Mouse (Mus musculus) G1E (cell line): Measurements from ENCODE around the gene Gnb1l. TPM values are rescaled to one million over a fixed set of nuclear protein-coding genes. Genes with fewer than 3 reads are reported as not detected.

Experiments used
- ATAC-seq: 2 replicates; pipeline ENCODE4 v1.8.0; 2016; ENCODE audit warnings: mild to moderate bottlenecking; ENCODE audit not compliant: insufficient number of reproducible peaks, poor library complexity, low FRiP score, severe bottlenecking; ENCODE audit errors: extremely low read depth
- DNase-seq: peaks from one replicate; pipeline ENCODE4 v3.0.0; 2012; ENCODE audit warnings: low spot score
- H3K27me3 ChIP-seq: 2 replicates; pipeline ENCODE4 v1.6.1; 2012; ENCODE audit warnings: mild to moderate bottlenecking, low read length, inconsistent platforms; ENCODE audit not compliant: insufficient read depth
- H3K36me3 ChIP-seq: replicated peaks from 2 replicates; pipeline ENCODE3; 2012; ENCODE audit warnings: mild to moderate bottlenecking, inconsistent platforms
- H3K4me1 ChIP-seq: 2 replicates; pipeline ENCODE4 v1.6.1; 2012; ENCODE audit warnings: low read depth, low read length, inconsistent platforms, mixed read lengths; ENCODE audit not compliant: insufficient read depth
- H3K4me3 ChIP-seq: 2 replicates; pipeline ENCODE4 v1.5.1; 2012; ENCODE audit warnings: low read depth, mild to moderate bottlenecking, inconsistent platforms, low read length, moderate library complexity, mixed read lengths
- H3K9me3 ChIP-seq: replicated peaks from 2 replicates; pipeline ENCODE4 v1.6.1; 2012; ENCODE audit warnings: inconsistent platforms
- CTCF ChIP-seq: IDR thresholded peaks from 2 replicates; pipeline ENCODE4 v1.5.1; 2012; ENCODE audit warnings: low read depth, low read length, inconsistent platforms, mixed read lengths
- GATA1 ChIP-seq: IDR thresholded peaks from 2 replicates; pipeline ENCODE4 v1.6.1; 2012; ENCODE audit warnings: borderline replicate concordance, low read length, inconsistent platforms, mixed read lengths
- GATA2 ChIP-seq: IDR thresholded peaks from 2 replicates; pipeline ENCODE4 v1.6.1; 2012; ENCODE audit warnings: low read depth, low read length, inconsistent platforms, borderline replicate concordance
- POLR2AphosphoS5 ChIP-seq: IDR thresholded peaks from 2 replicates; pipeline ENCODE4 v1.6.1; 2012; ENCODE audit warnings: low read depth, low read length, inconsistent platforms; ENCODE audit not compliant: insufficient replicate concordance
- TAL1 ChIP-seq: conservative IDR thresholded peaks from 2 replicates; pipeline ENCODE4 v1.6.1; 2012; ENCODE audit warnings: low read depth, low read length, inconsistent platforms, mixed read lengths
- polyA plus RNA-seq: library from polyadenylated mRNA; stranded (reverse); fragments of >175 nt; gene quantifications from 2 replicates; pipeline ENCODE4 v1.2.3, GENCODE M21; 2012
- total RNA-seq, 2 experiments: library from RNA; stranded (forward) in 1 of 2; stranded (reverse) in 1 of 2; fragments of 200-1000 nt in 1 of 2; fragments of >200 nt in 1 of 2; fragmentation: Nextera tagmentation in 1 of 2; gene quantifications; 2 replicates each; pipeline ENCODE4 v1.2.3; 2014 to 2017

The Gnb1l gene
- total and polyA plus RNA-seq, 3 experiments = 6.1 to 8.0 (median 7.9) TPM

- Histone ChIP-seq H3K4me3 (no peak overlapping the region), H3K36me3 (peaks cover 99% of the 10 kb centered on the region), H3K4me1 (peaks cover 12% of the 10 kb centered on the region), H3K27me3 (no peaks in the 10 kb centered on the region), H3K9me3 (no peaks in the 10 kb centered on the region)
- DNase-seq (no peak), ATAC-seq (no peak)
- TF ChIP-seq GATA2 = no peak
- no peak for TF ChIP-seq GATA1
- no peak for TF ChIP-seq TAL1
- no peak for TF ChIP-seq CTCF
- no peak for TF ChIP-seq POLR2AphosphoS5
Measured at GRCm38 (mm10) chr16:18474021-18474420, 24.5 kb upstream of the Gnb1l start.

GRCm38 (mm10) chr16:18477996-18478395 lies 20.5 kb upstream of the Gnb1l start:
- Histone ChIP-seq H3K27me3 (no peaks in the 10 kb centered on the region), H3K36me3 (peaks cover 95% of the 10 kb centered on the region), H3K4me3 (no peak overlapping the region), H3K9me3 (no peaks in the 10 kb centered on the region), H3K4me1 (peaks cover 19% of the 10 kb centered on the region)
- TF ChIP-seq GATA2 (no peak), TAL1 (no peak), CTCF (no peak), GATA1 (no peak), POLR2AphosphoS5 (no peak)
- DNase-seq = no peak
- ATAC-seq = no peak

- peaks cover 17% of the 10 kb centered on the region for H3K4me1 ChIP-seq
- no peaks in the 10 kb centered on the region for H3K9me3 ChIP-seq
- peak; percentile 22; the same call in 1 of the 2 replicates for ATAC-seq
- DNase-seq = no peak
- no peak overlapping the region; the same call in 1 of the 2 replicates for H3K4me3 ChIP-seq
- peaks cover 91% of the 10 kb centered on the region for H3K36me3 ChIP-seq
- H3K27me3 ChIP-seq = no peaks in the 10 kb centered on the region
- TF ChIP-seq GATA1 (no peak), CTCF (no peak), GATA2 (no peak), TAL1 (no peak), POLR2AphosphoS5 (no peak)
Measured at GRCm38 (mm10) chr16:18479667-18480066, 18.8 kb upstream of the Gnb1l start.

GRCm38 (mm10) chr16:18480933-18481485 lies 17.5 kb upstream of the Gnb1l start:
- Histone ChIP-seq H3K9me3 (no peaks in the 10 kb centered on the region), H3K27me3 (no peaks in the 10 kb centered on the region), H3K36me3 (peaks cover 83% of the 10 kb centered on the region), H3K4me3 (no peak overlapping the region), H3K4me1 (peaks cover 17% of the 10 kb centered on the region)
- DNase-seq (no peak), ATAC-seq (no peak)
- no peak for TF ChIP-seq TAL1
- TF ChIP-seq GATA1 = no peak
- no peak for TF ChIP-seq POLR2AphosphoS5
- TF ChIP-seq CTCF = no peak
- TF ChIP-seq GATA2 = no peak

GRCm38 (mm10) chr16:18482431-18482830 lies 16.1 kb upstream of the Gnb1l start:
- DNase-seq = no peak
- H3K4me1 ChIP-seq = peaks cover 17% of the 10 kb centered on the region
- peaks cover 74% of the 10 kb centered on the region for H3K36me3 ChIP-seq
- H3K27me3 ChIP-seq = no peaks in the 10 kb centered on the region
- H3K9me3 ChIP-seq = no peaks in the 10 kb centered on the region
- TF ChIP-seq TAL1 = no peak
- ATAC-seq = no peak
- no peak overlapping the region for H3K4me3 ChIP-seq

- no peak for TF ChIP-seq POLR2AphosphoS5
- no peak for TF ChIP-seq GATA1
- no peak for TF ChIP-seq GATA2
- no peak for TF ChIP-seq TAL1
- no peak for TF ChIP-seq CTCF
- Histone ChIP-seq H3K9me3 (no peaks in the 10 kb centered on the region), H3K4me3 (no peak overlapping the region), H3K27me3 (no peaks in the 10 kb centered on the region), H3K4me1 (peaks cover 17% of the 10 kb centered on the region), H3K36me3 (peaks cover 59% of the 10 kb centered on the region)
- ATAC-seq (no peak), DNase-seq (no peak)
Measured at GRCm38 (mm10) chr16:18483839-18484238, 14.7 kb upstream of the Gnb1l start.

- DNase-seq (no peak), ATAC-seq (no peak)
- no peak for TF ChIP-seq GATA2
- no peak for TF ChIP-seq CTCF
- TF ChIP-seq POLR2AphosphoS5 = no peak
- Histone ChIP-seq H3K27me3 (no peaks in the 10 kb centered on the region), H3K4me3 (no peak overlapping the region), H3K9me3 (no peaks in the 10 kb centered on the region), H3K36me3 (peaks cover 54% of the 10 kb centered on the region), H3K4me1 (peaks cover 12% of the 10 kb centered on the region)
Measured at GRCm38 (mm10) chr16:18484386-18484785, 14.1 kb upstream of the Gnb1l start.
